Mouse (Mus musculus): Measurements from ENCODE around the gene Syt6.

The Syt6 gene

GRCm38 (mm10) chr3:103575156-103575892 lies at the start of gene Syt6:
Gene Syt6, plus strand, starts transcription at chr3:103575231.
- in situ Hi-C loops (cut with MboI, MseI): no loop called here

GRCm38 (mm10) chr3:103526201-103526704 lies 48.8 kb upstream of the Syt6 start:
- in situ Hi-C loops (cut with MboI, MseI): no loop called here

GRCm38 (mm10) chr3:103526864-103527263 lies 48.2 kb upstream of the Syt6 start:
- in situ Hi-C loops (cut with MboI, MseI): no loop called here

DNA sequence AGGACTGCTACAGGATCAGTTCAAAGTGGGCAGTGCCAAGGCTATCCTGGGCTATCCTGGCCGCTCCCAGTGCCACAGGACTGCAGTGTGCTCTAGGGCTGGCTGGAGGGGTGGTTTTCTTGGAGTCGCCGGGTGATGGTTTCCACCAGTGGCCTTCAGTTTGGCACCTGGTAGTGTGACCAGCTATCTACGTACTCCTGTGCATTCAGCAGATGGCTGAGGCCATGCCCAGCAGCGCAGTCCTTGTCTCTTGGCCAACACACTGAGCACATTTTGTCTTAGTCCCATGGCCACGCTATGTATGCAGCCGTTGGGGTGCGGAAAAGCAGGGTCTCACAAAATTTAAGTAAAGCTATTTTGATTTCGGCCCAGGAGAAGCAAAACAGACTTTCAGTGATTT lies 41.0 kb upstream of the Syt6 start:
- in situ Hi-C loops (cut with MboI, MseI): no loop called here

DNA sequence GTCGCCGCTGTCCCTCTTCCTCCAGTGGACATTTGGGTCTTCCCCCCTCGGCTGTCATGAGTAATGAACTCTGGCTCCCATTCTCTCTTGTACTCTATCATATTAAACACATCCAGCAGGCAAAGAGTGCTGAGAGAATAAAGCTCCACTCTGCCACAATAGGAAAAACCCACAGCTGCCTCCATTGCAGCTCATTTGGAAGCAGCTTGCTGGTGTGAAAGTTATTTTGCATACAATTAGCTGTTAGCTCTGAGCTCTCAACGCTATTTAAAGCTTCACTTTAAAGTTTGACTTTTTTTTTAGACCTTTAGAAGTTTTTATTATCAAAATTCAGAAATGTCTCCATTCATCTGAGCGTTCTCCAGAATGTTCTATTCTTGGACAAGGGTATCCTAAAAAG lies 39.8 kb upstream of the Syt6 start:
- in situ Hi-C loops (cut with MboI, MseI): no loop called here

DNA sequence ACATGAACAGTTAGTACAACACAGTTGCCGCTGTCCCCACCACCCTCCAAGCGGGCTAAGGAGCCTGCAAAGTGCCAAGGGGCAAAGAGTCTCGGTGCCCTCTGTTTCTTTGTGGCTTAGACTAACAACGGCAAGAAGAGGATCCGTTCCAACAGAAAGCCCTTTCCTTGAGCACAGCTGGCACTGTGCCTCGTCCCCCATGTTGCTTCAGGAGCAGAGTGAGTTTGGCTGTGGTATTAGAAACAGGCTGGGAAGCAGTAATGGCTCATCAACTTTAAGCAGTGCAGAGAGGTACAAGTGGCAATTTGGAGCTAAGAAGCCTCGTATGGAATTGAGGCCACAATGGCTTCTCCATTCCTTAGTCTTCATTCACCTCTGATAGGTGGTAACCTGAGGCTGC lies 35.9 kb upstream of the Syt6 start:
- in situ Hi-C loops (cut with MboI, MseI): no loop called here

DNA sequence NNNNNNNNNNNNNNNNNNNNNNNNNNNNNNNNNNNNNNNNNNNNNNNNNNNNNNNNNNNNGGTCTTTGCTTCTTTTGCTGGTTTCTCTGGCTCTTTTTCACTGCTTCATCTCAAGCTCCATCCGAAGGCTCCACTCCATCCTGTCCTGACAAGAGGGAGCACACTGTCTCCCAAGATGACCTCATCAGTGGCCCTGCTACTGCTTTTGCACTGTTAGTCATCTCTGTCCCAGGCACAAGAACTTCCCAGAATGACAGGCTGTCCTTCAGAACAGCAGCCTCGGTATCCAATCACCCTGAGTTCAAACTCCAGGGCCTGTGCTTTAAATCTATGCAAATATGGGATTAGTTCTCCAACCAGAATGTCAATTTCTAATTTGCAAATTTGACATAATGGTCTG lies 28.9 kb upstream of the Syt6 start:
- in situ Hi-C loops (cut with MboI, MseI): no loop called here

- in situ Hi-C loops (cut with MboI, MseI): no loop called here
Observed at GRCm38 (mm10) chr3:103546626-103547025, 28.4 kb upstream of the Syt6 start.

- in situ Hi-C loops (cut with MboI, MseI): no loop called here
Observed at GRCm38 (mm10) chr3:103550236-103550635, 24.8 kb upstream of the Syt6 start.

GRCm38 (mm10) chr3:103567226-103567625 lies 7.8 kb upstream of the Syt6 start:
- in situ Hi-C loops (cut with MboI, MseI): no loop called here

DNA sequence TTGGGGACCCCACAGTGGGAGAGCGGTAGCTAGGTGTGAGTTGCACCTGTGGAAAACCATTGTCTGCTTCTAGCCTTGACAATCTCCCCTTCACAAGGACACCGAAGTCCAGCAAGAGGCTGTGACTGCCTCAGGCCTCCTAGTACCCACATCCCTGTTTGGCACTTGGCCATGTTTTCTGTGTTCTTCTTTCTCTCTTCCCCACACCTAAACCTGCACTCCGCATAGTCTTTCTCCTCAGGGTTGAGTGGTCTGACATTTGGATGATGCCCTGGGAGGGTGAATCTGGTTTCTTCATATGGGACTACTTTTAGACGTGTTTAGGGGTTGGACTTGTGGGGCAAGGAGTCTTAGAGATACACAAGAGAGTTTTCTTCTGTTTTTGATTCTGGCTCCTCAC lies 2.5 kb upstream of the Syt6 start:
- in situ Hi-C loops (cut with MboI, MseI): no loop called here

DNA sequence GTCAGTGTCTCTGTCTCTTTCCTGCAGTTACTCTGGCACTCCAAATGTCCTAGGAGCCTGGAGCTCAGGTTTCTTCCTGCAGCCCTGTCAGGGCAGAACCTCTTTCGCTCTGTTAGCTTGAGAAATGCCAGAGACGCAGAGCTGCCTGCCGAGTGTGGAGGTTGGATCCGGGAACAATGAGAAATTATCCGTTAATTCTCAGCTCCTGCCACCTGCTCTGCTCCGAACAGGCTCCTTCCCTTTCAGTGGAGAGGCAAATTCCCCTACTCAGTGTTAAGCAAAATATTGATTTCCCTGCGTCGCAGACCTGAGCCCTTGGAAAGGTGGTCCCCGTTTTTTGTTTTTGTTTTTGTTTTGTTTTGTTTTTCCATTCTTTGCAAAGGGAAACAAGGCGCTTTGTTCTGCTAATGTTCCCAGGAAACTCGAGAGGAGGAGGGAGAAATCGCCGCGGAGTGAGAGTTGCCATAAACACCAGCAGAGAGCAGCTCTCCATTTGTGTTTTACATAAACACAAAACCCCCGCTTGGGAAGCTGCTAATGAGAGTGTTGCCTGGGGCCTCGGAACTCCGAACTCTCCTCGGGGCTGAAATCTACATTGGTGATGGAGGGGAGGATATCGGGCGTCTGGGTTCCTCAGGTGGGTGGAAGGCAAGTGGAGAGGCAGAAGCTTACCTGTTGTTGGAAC lies 1.8 kb upstream of the Syt6 start:
- in situ Hi-C loops (cut with MboI, MseI): no loop called here

DNA sequence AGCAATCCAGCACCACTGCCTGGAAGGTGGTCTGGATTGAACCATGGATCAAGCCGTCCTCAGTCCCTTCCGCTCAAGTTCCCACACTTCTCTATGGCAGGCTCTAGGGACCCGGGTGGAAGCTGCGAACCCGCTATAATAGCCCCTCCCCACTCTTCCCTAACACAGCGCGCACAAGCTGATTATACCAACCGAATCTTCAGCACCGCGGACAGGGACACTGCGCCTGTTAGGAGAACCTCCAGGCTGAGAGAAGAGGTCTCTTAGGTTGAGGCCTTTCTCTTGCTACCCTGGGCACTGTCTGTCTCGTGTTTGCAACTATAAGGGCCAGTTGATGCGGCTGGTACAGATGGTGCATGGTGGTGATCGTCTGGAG lies 1.3 kb upstream of the Syt6 start:
- in situ Hi-C loops (cut with MboI, MseI): no loop called here

- in situ Hi-C loops (cut with MboI, MseI): no loop called here
Observed at GRCm38 (mm10) chr3:103574566-103575155, 370 bp upstream of the Syt6 start.

GRCm38 (mm10) chr3:103575893-103576641 lies 1.0 kb downstream of the Syt6 start:
- in situ Hi-C loops (cut with MboI, MseI): no loop called here

- in situ Hi-C loops (cut with MboI, MseI): no loop called here
Observed at GRCm38 (mm10) chr3:103587136-103587535, 12.1 kb downstream of the Syt6 start.

DNA sequence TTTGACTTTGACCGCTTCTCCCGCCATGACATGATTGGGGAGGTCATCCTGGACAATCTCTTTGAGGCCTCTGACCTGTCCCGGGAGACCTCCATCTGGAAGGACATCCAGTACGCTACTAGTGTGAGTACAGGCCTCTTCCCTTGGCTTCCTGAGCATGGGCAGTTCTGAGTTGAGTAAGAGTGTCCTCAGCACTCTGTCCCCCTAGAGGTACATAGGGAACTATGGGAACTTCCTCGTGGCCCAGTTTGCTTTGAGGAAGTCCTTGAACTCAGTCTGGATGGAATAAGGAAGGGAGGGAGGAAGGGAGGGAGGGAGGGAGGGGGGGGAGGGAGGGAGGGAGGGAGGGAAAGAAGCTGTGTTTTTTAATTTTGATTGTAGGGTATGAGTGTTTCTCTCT lies 12.6 kb downstream of the Syt6 start:
- in situ Hi-C loops (cut with MboI, MseI): no loop called here

DNA sequence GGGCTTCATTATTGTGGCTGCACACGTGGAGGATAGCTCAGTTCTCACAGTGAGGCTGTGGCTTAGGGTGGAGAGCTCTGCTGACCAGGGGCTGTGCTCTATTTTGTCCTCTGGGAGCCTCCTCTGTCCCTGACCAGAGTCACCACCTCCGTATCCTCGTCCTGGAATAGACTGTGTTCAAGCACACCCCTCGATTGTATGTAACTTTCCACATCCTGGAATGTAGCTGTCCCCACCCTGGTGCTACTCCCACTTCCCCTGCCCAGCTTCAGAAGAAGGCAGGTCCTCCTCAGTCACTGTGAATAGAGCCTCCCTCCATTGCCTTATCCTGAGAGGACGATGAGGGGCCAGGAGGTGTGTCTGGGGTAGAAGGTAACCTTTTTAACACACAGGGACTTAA lies 14.6 kb downstream of the Syt6 start:
- in situ Hi-C loops (cut with MboI, MseI): no loop called here

DNA sequence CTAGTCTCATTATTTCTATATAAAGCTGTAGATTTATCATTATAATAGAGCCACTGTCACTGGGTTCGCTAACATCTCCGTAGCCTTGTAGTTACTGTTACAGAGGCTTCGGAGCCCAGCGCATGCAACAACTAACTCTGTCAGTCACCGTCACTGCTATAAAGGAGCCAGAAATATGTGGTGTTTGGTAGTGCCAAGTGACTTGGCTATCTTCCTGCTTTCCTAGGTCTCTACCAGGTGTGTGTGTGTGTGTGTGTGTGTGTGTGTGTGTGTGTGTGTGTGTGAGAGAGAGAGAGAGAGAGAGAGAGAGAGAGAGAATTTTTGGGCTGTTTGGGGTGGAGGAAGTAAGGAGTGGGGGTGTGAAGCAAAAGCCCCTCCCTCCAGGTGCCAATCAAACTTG lies 17.6 kb downstream of the Syt6 start:
- in situ Hi-C loops (cut with MboI, MseI): no loop called here

DNA sequence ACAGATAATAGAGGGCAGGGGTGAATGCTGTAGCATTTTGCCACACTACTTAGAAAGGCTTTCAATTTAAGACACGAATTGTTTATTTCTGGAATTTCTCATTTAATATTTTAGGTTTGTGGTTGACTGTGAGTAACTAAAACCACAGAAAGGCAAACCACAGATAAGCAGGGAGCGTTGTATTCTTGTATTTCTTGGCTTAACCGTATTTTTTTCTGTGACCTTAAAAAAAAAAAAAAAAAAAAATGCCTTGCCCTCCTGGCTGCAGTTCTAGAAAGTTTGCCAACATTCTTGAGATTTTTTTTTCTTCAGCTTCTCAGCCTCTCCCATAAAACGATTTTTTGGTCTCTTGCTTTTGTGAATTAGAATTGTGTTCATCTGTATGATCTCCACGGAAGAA lies 18.6 kb downstream of the Syt6 start:
- in situ Hi-C loops (cut with MboI, MseI): no loop called here

- in situ Hi-C loops (cut with MboI, MseI): no loop called here
Observed at GRCm38 (mm10) chr3:103595271-103595810, 20.3 kb downstream of the Syt6 start.

DNA sequence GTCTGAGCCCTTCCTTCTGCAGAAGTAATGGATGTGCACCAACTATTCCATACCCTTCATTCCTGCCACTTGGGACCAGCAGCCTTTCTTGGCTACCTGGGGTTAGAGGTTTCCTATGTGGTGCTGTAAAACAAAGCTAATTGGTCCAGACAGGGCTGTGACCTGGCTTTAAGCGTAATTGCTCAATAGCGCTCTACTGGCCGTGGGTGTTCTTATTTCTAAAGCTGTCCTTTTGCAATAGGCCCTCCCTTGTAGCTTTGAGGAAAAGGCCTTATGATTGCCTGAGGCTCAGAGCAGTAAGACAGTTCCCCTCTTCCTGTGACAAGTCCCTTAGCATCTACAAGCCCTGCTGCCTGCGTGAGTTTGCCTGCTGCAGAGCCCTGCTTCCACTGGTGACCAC lies 22.6 kb downstream of the Syt6 start:
- in situ Hi-C loops (cut with MboI, MseI): no loop called here

All from T-helper 17 cell (primary cell).